Mouse (Mus musculus): ENCODE results near the gene Ska2.

The Ska2 gene

GRCm38 (mm10) chr11:87108755-87109518 is at the start of gene Ska2:
Ska2 (plus strand) TSS chr11:87109234.
- DNase-seq = peak; percentile 96 to 98

- no peak for DNase-seq
These were observed 48.6 kb upstream of the Ska2 start for GRCm38 (mm10) chr11:87060410-87060809.

GRCm38 (mm10) chr11:87062087-87062486 is 46.9 kb upstream of the Ska2 start:
- DNase-seq = no peak

- peak; percentile 73 to 81 for DNase-seq
These were observed 35.6 kb upstream of the Ska2 start for GRCm38 (mm10) chr11:87073343-87073865.

GRCm38 (mm10) chr11:87073866-87074440 is 35.1 kb upstream of the Ska2 start, which contains the start of gene Gdpd1:
Gdpd1 (minus strand) TSS chr11:87074062.
- peak; percentile 87 to 93 for DNase-seq

GRCm38 (mm10) chr11:87083712-87084111 is 25.3 kb upstream of the Ska2 start:
- DNase-seq = no peak

GRCm38 (mm10) chr11:87085461-87085860 is 23.6 kb upstream of the Ska2 start:
- no peak for DNase-seq

- peak; percentile 84 to 88 for DNase-seq
These were observed 22.6 kb upstream of the Ska2 start, which contains the start of gene Smg8 for GRCm38 (mm10) chr11:87086290-87086984. Smg8 (minus strand) TSS chr11:87086774.

- DNase-seq = no peak
These were observed 21.9 kb upstream of the Ska2 start for GRCm38 (mm10) chr11:87087142-87087541.

- DNase-seq = no peak
These were observed 652 bp upstream of the Ska2 start, which contains the start of gene Prr11 for GRCm38 (mm10) chr11:87108409-87108754. Prr11 (minus strand) TSS chr11:87108708.

GRCm38 (mm10) chr11:87109519-87110171 is 611 bp downstream of the Ska2 start:
- DNase-seq = peak; percentile 47 to 62

GRCm38 (mm10) chr11:87110172-87110909 is 1.3 kb downstream of the Ska2 start:
- DNase-seq = no peak

- no peak for DNase-seq
These were observed 12.8 kb downstream of the Ska2 start for GRCm38 (mm10) chr11:87121864-87122263.

- no peak for DNase-seq
These were observed 16.5 kb downstream of the Ska2 start for GRCm38 (mm10) chr11:87125562-87125961.

GRCm38 (mm10) chr11:87126281-87126823 is 17.3 kb downstream of the Ska2 start:
- DNase-seq = no peak

GRCm38 (mm10) chr11:87126824-87127816 is 18.1 kb downstream of the Ska2 start, which contains the start of gene Trim37:
Trim37 (plus strand) TSS chr11:87127077.
- DNase-seq = peak; percentile 84 to 92

- no peak for DNase-seq
These were observed 27.2 kb downstream of the Ska2 start for GRCm38 (mm10) chr11:87136233-87136632.

- no peak for DNase-seq
These were observed 49.0 kb downstream of the Ska2 start for GRCm38 (mm10) chr11:87158012-87158411.

- DNase-seq = no peak
These were observed 53.7 kb downstream of the Ska2 start for GRCm38 (mm10) chr11:87162687-87163086.

GRCm38 (mm10) chr11:87163751-87164150 is 54.7 kb downstream of the Ska2 start:
- DNase-seq = no peak
